13 mouse cellular contexts compared by ENCODE assay signal in genomic region chr4:137282584-137283406, GRCm38 (mm10). TPM values are rescaled to one million over a fixed set of nuclear protein-coding genes. Genes with fewer than 3 reads are reported as not detected.
DNase-seq lines count a peak whose midpoint lies in the region; ATAC-seq and TF ChIP-seq lines count a peak whose summit lies in the region.
"Had no signal": no experiment of that assay in that cellular context is flagged by ENCODE, and none has a peak within 500 bp of the region (broad histone marks: within the 10 kb centered on the region; RNA-seq: fewer than 3 reads in every experiment).

No protein-coding gene starts in this region.

- peaks cover 8% of the 10 kb centered on the region; the same call in 1 of the 2 replicates for H3K4me1 ChIP-seq in kidney, postnatal 0 days (replicated peaks; ENCODE audit: insufficient read depth, low read length)
- H3K4me1 ChIP-seq in kidney, adult 2 months (ENCODE audit: control insufficient read depth, insufficient read depth, low read length) = no peaks in the 10 kb centered on the region

- no peak for ATAC-seq in kidney, postnatal 0 days (replicated peaks; ENCODE audit: low FRiP score, low read depth)
- ATAC-seq: forebrain, embryonic 15.5 days; inflammation-experienced regulatory T-cells, adult 6 months had no signal

- WGBS in kidney, postnatal 0 days = 15% methylated on average over 17 of the region's 17 CpGs
- WGBS in kidney, adult 2 months = 26% methylated on average over 17 of the region's 17 CpGs

- no peak overlapping the region for H3K27ac ChIP-seq in kidney, postnatal 0 days
- H3K27ac ChIP-seq in kidney, adult 2 months (ENCODE audit: insufficient read depth, low read depth, low read length) = no peak overlapping the region
- H3K27ac ChIP-seq: forebrain, embryonic 15.5 days; midbrain, embryonic 12.5 days had no signal

- TF ChIP-seq CTCF in kidney, postnatal 0 days (IDR thresholded peaks at IDR 0.05; ENCODE audit: low read depth) = no peak
- no peak for TF ChIP-seq CTCF in kidney, adult 2 months (conservative IDR thresholded peaks at IDR 0.05; ENCODE audit: insufficient read depth, insufficient read length, low read depth, low read length)

- no peaks in the 10 kb centered on the region for H3K9me3 ChIP-seq in kidney, postnatal 0 days (replicated peaks; ENCODE audit: low read length)
- H3K9me3 ChIP-seq: forebrain, embryonic 15.5 days; midbrain, embryonic 12.5 days had no signal

- H3K4me3 ChIP-seq in kidney, postnatal 0 days (replicated peaks; ENCODE audit: low read depth, low read length) = no peak overlapping the region
- no peak overlapping the region for H3K4me3 ChIP-seq in kidney, adult 2 months (ENCODE audit: insufficient read depth, low read depth, low read length)
- H3K4me3 ChIP-seq: forebrain, embryonic 15.5 days; midbrain, embryonic 12.5 days had no signal

- no peak for DNase-seq in kidney, postnatal 0 days (ENCODE audit: low spot score)
- DNase-seq in kidney, adult 2 months = no peak
- DNase-seq in ES-CJ7 (ENCODE audit: low read depth, low spot score) = peak; percentile 22
- peak; percentile 71 for DNase-seq in adrenal gland, postnatal 10 days
- peak; percentile 43 to 47 for DNase-seq in heart, postnatal 10 days
- no peak for DNase-seq in cerebellum, postnatal 10 days
- DNase-seq in testis, postnatal 14 days (ENCODE audit: low spot score) = no peak
- DNase-seq in frontal cortex, postnatal 14 days (ENCODE audit: low spot score in 2 of 2) = no peak
- DNase-seq: cerebellum, adult 11 months; thymus, postnatal 36 days had no signal

- H3K27me3 ChIP-seq in kidney, postnatal 0 days (ENCODE audit: insufficient read depth, low read length) = peaks cover 13% of the 10 kb centered on the region; the same call in 1 of the 2 replicates
- H3K27me3 ChIP-seq in kidney, adult 2 months (replicated peaks; ENCODE audit: control insufficient read depth, insufficient read depth, low read length) = no peaks in the 10 kb centered on the region; the same call in 1 of the 2 replicates

- H3K9ac ChIP-seq in kidney, postnatal 0 days (ENCODE audit: low read depth, low read length) = no peak overlapping the region
- H3K9ac ChIP-seq: forebrain, embryonic 15.5 days; midbrain, embryonic 12.5 days had no signal

- H3K36me3 ChIP-seq in kidney, postnatal 0 days (ENCODE audit: insufficient read depth, low read length) = no peaks in the 10 kb centered on the region
- H3K36me3 ChIP-seq in kidney, adult 2 months (ENCODE audit: control insufficient read depth, insufficient read depth, low read length) = no peaks in the 10 kb centered on the region
- H3K36me3 ChIP-seq: forebrain, embryonic 15.5 days; midbrain, embryonic 12.5 days had no signal

- TF ChIP-seq POLR2A in kidney, adult 2 months (IDR thresholded peaks at IDR 0.05; ENCODE audit: low read depth, low read length) = no peak

- H3K4me2 ChIP-seq in kidney, postnatal 0 days (ENCODE audit: low read length) = peak overlapping the region; percentile 18; the same call in 1 of the 2 replicates
- H3K4me2 ChIP-seq: forebrain, embryonic 15.5 days; midbrain, embryonic 12.5 days had no signal

- intact Hi-C loops in heart, postnatal 10 days (cut with DNase I) = loop anchor here (2.0 to 10.0 kb wide), 2 partner anchors 206 to 378 kb away; no protein-coding TSS in a partner anchor

RNA-seq across cellular contexts. Expression of gene Wnt4, which starts 5.5 kb away (rescaled TPM):
- 17.5 and 26.5 TPM in 2 replicates for polyA plus RNA-seq in kidney, postnatal 0 days (2015; fragmentation: Nextera tagmentation; extraction: Ambion mirVana)
- polyA plus RNA-seq in kidney, adult 2 months (2012; rRNA removed) = 2.1 and 3.3 TPM in 2 replicates
- 10 to 100 TPM; 39.5 to 53.0 TPM for total RNA-seq in adrenal gland, postnatal 10 days (2021)
- total RNA-seq in heart, postnatal 10 days (2021) = under 1 TPM; 0.48 to 0.84 TPM

Comparison
In these comparisons a context has a peak if more than half of its experiments do, and no peak if none do; other contexts are left out.
1. DNase-seq: peak in ES-CJ7 (single experiment), adrenal gland, postnatal 10 days (single experiment) and heart, postnatal 10 days (2 of 2); none in kidney, postnatal 0 days (single experiment), kidney, adult 2 months (single experiment), cerebellum, postnatal 10 days (0 of 2), testis, postnatal 14 days (single experiment) and frontal cortex, postnatal 14 days (0 of 2).
2. RNA of gene Wnt4, which starts 5.5 kb away (total RNA-seq): 39.5 to 53.0 TPM in adrenal gland, postnatal 10 days; 0.48 to 0.84 TPM in heart, postnatal 10 days; every median in the first group is over 10 times any median in the second.